Mouse (Mus musculus) ovary, adult 18-20 months (tissue): Measurements from ENCODE around the gene Gm20605.

Experiments used
- DNase-seq: peaks from one replicate; pipeline ENCODE4 v3.0.0; 2022; ENCODE audit warnings: low spot score, mixed read lengths

The Gm20605 gene

DNA sequence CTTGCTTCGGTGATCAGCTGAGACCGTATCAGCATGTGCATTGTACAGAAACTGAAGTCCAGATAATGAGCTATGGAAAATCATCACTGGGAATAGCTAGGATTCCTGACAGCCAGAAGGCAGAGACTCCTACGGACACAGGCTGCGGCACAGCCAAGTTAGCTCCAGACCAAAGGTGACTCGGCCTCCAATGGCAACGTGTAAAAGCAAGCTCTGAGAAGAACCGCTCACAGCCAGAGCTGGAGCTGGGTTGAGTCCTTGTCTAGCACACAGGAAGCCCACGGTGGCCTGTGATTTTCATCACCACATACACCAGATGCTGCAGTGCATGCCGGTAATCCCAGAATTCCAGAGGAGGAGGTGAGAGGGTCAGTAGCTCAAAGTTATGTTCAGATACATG is 61.6 kb downstream of the Gm20605 start:
- DNase-seq = no peak

DNA sequence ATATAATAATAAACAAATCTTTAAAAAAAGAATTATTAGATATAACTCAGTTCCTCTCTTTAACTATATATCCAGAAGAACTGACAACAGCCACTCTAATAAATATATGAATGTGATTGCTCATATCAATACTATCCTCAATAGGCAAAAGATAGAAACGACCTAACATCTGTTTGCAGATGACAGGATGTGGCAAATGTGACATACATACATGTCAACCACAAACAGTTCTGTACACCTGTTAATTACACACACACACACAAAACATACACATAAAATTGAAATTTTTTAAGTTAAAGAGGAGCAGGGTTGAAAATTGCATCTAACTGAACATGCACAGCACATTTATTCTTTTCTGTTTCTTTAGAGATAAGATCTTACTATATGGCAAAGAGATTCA is 62.9 kb downstream of the Gm20605 start:
- no peak for DNase-seq
